Mouse (Mus musculus) MN1 (cell line): Measurements from ENCODE around the gene Grifin.
A peak's percentile ranks its signal among the peaks of the same experiment; 100 is the strongest.

Source experiments
- DNase-seq: peaks from one replicate; pipeline ENCODE4 v3.0.0-alpha.2; 2016; ENCODE audit warnings: low spot score

Gene Grifin

DNA sequence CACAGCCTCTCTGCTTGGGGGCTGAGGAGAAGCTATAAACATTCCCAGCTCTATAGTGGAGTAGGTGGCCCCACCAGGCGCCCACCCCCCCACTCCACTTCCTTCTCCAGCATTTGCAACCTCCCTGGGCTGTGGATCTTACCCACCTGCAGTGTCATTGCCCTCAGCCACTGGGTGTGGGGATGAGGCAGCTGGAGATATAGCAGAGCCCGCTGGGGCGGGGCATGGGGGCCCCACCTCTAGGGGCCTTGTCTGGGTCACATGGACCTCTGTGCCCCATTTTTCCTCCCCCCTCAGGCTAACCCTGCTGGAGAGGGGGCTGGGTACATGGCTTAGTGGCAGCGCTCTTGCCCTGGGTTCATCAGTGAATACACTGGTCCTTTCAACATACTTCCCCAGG is at the start of gene Grifin:
Gene Grifin (minus strand): TSS at position 176 of the 400 bp plus-strand sequence.
- DNase-seq, result no peak

- no peak for DNase-seq
Observed at GRCm38 (mm10) chr5:140614141-140614540, 49.3 kb upstream of the Grifin start.

- DNase-seq, result peak; percentile 27
Observed at GRCm38 (mm10) chr5:140612191-140612590, 47.3 kb upstream of the Grifin start.

- peak; percentile 65 for DNase-seq
Observed at GRCm38 (mm10) chr5:140611611-140612185, 46.8 kb upstream of the Grifin start.

DNA sequence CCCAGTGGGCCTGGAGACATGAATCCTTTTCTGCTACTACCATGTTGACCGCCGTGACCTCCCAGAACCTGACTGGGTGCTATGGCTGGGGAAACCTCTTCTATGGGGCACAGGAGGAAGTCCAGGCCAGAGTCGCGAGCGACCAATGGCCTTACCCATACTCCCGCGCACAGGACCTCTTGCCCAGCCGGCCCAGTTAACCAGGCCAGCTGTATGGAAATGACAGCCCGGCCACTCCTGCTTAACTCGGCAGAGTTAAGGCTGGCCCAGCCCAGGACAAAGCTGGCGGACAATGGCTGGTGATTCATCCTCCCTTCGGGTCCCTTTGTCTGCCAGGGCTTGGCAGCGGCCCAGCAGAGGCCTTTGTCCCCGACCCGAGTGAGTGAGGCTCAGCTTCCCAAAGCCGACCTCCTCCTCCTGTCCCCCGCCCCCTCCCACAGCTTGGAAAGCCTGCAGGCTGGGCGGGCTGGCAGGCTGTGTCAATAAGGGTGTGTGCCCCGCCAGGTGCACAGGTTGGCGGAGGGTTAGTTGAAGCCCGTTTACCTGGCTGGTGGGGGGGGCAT is 46.2 kb upstream of the Grifin start:
- peak; percentile 93 for DNase-seq

GRCm38 (mm10) chr5:140610273-140611011 is 45.6 kb upstream of the Grifin start:
- DNase-seq, result peak; percentile 68

DNA sequence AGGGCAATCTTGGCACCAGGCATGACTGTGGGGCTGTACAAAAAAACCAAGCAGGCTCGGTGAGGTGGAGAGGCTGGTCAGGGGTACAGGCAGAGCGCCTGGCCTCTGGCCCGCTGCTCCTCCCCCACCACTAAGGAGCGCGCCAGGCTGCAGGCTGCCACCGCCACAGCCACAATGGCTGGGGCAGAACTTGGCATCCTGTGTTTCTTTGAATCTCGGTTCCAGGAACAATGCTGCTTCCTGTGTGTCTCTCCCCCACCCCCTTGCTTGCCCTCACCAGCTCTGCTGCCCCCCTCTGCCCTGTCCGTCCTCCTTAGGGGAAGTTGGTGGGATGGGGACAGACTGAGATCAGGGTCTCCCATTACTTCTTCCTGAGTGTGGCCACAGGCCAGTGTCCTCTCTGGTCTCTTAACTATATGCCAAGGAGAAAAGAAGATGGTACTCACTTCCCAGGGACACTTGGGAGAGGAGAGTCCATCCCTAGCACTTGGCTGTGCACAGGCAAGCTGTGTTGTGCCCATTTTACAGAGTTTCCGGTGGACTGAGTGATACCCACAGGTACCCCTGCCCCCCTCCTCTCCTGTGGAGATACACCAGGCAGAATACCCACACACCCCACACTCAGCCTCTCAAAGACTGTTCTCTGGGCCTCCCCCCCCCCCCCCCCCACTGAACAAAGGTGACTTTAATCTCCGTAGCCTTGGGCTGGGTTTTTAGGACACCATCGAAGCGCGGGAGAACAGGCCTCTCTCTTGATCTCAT is 44.8 kb upstream of the Grifin start:
- peak; percentile 44 for DNase-seq

DNA sequence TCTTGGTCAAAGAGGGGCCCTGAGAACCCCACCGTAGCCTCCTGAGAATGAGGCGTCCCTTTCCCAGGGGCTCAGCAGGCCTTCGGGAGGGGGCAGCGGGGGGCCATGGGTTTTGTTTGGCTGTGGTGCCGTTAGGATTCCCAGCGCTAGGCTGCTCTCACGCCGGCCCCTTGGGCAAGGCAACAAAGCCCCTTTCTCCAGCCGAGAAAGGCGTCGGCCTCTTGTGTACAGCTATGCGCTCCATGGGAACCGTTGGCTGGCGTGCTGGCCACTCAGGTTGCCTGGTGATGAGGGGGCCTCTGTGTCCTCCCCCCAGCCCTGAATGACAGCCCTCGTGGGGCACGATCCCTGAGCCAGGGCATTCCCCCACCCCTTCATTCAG is 43.8 kb upstream of the Grifin start:
- no peak for DNase-seq

- DNase-seq, result peak; percentile 26
Observed at GRCm38 (mm10) chr5:140607836-140608633, 43.2 kb upstream of the Grifin start.

DNA sequence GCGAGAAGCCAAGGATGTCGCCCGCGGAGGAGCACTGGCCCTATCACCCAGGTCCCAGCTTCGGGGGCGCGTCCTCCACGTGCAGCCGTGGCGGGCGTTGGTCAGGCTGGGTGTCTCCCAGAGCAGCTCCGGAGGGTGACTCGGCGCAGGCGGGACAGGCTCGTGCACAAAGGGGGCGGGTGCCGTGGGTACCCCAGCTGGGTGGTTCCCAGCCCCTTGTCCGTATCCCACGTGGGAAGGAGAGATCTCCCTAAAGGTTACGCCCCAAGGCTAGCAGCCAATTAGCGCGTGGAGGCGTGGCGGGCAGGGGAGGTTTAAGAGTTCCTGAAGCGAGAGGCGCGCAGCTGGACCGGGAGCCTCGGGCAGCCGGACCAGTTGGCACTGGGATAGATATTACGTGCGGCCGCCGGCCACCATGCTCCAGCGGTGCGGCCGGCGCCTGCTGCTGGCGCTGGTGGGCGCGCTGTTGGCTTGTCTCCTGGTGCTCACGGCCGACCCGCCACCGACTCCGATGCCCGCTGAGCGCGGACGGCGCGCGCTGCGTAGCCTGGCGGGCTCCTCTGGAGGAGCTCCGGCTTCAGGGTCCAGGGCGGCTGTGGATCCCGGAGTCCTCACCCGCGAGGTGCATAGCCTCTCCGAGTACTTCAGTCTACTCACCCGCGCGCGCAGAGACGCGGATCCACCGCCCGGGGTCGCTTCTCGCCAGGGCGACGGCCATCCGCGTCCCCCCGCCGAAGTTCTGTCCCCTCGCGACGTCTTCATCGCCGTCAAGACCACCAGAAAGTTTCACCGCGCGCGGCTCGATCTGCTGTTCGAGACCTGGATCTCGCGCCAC is 42.3 kb upstream of the Grifin start, which contains the start of gene Lfng:
Gene Lfng (plus strand): TSS at position 320 of the 835 bp plus-strand sequence.
- peak; percentile 91 for DNase-seq

DNA sequence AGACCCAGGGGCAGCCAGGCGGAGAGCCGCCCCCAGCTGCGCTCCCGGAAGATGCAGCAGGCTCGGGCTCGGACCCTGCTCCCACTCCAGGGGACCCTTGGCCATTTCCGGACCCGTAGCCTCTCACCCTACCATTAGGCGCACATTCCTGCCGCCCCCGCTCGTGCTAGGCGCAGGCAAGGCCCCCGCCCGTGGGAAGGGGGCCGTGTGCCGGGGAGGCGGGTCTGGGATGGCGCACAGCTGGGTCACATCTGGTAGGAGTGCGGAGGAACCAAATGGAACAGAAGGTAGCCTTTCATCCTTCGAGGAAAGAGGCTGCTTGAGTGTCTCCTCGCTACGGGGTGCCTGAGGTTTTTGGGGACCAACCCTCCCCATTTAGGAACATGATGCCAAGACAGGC is 41.5 kb upstream of the Grifin start:
- DNase-seq, result no peak

DNA sequence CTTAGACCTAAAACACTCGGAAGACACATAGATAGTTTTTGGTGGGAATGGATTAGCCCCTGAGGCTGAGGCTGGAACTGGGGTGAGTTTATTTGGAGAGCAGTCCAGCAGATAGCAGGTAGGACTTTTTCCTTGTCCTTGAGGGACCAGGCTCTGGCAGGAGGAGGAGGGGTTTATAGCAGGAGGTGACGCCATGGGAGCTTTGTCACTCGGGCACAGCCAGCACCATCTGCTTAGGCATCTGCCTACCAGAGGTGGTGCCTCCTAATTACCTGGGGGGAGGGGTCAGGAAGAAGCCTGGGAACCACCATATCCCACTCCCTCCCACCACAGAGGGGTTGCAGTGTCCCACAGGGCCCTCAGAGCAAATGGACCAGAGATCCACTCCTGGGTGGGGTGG is 40.4 kb upstream of the Grifin start:
- peak; percentile 45 for DNase-seq

DNA sequence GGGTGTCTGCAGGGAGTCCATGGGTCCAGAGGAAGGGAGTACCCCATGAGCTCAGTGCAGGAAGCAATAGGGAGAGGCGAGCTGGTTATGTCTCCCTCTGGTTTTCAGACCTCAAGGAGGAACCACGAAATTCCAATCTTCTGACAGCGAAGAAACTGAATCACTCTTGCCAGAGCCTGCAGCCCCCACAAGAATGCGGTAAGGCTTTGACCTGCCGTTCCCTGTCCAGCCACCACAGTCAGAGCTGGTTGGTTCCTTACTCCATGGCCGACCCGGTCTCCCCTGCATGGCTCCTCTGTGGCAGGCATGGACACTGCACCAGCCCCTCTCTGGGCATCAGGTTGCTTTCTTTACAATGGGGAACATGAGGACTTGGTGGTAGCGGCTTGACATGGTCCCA is 39.5 kb upstream of the Grifin start:
- no peak for DNase-seq

- DNase-seq, result no peak
Observed at GRCm38 (mm10) chr5:140602540-140602939, 37.7 kb upstream of the Grifin start.

DNA sequence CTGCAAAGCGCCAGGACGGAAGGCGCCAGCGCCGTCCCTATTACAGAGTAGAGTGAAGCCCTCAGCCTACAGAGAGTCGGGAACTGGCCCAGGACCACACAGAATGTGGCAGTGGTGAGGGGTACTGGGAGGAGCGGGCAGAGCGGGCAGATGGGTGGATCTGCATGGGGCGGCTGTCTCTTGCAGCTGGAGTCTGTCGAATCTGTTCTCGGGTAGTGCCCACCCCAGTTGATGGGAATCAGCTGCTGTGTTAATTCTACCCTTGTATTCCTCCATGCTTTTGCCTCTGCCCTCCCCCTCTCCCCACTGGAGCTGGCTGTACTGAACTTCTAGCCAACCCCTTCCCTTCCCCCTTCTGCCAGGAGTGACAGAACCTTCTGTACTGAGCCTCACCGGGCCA is 36.8 kb upstream of the Grifin start:
- no peak for DNase-seq

DNA sequence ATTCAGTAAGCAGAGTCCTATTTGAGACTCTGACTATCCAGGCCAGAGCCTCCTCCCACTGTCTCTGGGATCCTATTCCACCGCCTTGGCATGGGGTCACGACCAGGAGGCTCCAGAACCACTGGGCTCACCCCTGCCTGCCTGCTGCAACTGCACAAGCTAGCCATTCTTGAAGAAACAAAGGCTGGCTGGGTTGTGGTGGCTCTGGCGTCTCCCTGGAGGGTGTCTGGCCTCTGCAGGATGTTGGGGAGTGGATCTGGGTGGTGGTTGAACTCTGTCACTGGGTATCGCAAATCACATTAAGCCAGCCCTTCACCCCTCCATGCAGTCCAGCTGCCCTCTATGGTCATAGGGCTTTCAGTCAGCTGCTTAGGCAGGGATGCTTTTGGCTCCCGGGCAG is 35.1 kb upstream of the Grifin start:
- peak; percentile 54 for DNase-seq

GRCm38 (mm10) chr5:140597787-140598186 is 32.9 kb upstream of the Grifin start:
- no peak for DNase-seq

- no peak for DNase-seq
Observed at GRCm38 (mm10) chr5:140596927-140597588, 32.2 kb upstream of the Grifin start.

DNA sequence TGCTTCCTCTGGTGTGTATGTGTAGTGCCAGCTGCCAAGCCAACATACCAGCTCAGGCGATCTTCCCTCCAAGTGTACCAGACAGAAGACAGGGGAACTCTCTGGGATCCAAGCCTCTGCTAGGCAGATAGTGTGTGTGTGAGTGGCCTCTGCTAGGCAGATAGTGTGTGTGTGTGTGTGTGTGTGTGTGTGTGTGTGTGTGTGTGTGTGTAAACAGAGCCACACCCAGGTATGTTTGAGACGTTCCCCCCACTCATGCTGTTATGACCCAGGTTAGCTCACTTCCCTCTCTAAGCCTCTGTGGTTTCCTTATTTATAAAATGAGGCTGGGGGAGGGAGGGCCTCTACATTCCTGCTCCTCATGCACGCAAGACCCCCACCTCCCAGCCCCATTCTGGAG is 31.6 kb upstream of the Grifin start:
- no peak for DNase-seq

DNA sequence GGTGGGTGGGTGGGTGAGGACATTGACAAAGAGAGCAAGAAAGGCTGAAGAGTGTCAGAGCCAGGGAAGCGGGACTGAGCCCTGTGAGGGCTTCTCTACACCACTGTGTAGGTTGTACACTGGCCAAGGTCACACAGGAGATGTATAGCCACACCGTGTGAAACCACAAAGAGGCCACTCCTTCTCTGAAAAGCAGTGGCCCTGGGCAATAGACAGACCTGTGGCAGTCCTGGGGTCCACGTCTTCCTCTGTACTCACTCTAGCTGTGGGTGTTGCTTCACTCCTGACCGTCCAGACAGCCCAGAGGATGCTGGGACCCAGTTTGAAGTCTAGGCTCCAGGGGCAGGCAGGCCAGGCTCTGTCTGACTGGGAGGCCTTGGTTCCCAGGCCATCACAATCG is 30.0 kb upstream of the Grifin start:
- no peak for DNase-seq
